Mouse (Mus musculus) megakaryocyte, embryonic 14.5 days (primary cell): ENCODE data around the gene Tysnd1. TPM values are rescaled to one million over a fixed set of nuclear protein-coding genes. Genes with fewer than 3 reads are reported as not detected.

Experiments used
- H3K27me3 ChIP-seq: replicated peaks from 2 replicates; pipeline ENCODE3; 2012; ENCODE audit warnings: inconsistent platforms
- H3K36me3 ChIP-seq: replicated peaks from 2 replicates; pipeline ENCODE3; 2012; ENCODE audit warnings: low read length, inconsistent platforms, mixed read lengths
- H3K4me1 ChIP-seq: 2 replicates; pipeline ENCODE4 v1.6.1; 2012; ENCODE audit warnings: inconsistent platforms
- H3K4me3 ChIP-seq: replicated peaks from 2 replicates; pipeline ENCODE3; 2012; ENCODE audit warnings: moderate library complexity, mild to moderate bottlenecking, inconsistent platforms
- H3K9me3 ChIP-seq: 2 replicates; pipeline ENCODE4 v1.6.1; 2012; ENCODE audit warnings: inconsistent platforms
- FLI1 ChIP-seq: IDR thresholded peaks from 2 replicates; pipeline ENCODE4 v1.6.1; 2012; ENCODE audit warnings: low read length, inconsistent platforms, mixed read lengths
- GATA1 ChIP-seq: IDR thresholded peaks from 3 replicates; pipeline ENCODE4 v1.6.1; 2012; ENCODE audit warnings: mixed read lengths, low read length, inconsistent platforms, borderline replicate concordance
- polyA plus RNA-seq: library from polyadenylated mRNA; stranded (reverse); fragments of >175 nt; gene quantifications from 2 replicates; pipeline ENCODE4 v1.2.3, GENCODE M21; 2012; ENCODE audit warnings: low replicate concordance; ENCODE audit not compliant: insufficient read depth

Gene Tysnd1
- polyA plus RNA-seq: 167 and 296 TPM in 2 replicates

- TF ChIP-seq FLI1 (no peak), GATA1 (no peak)
- Histone ChIP-seq H3K27me3 (no peaks in the 10 kb centered on the region), H3K4me3 (peak within 1 kb of the TSS; percentile 93), H3K4me1 (peaks cover 37% of the 10 kb centered on the region), H3K9me3 (no peaks in the 10 kb centered on the region), H3K36me3 (peaks cover 67% of the 10 kb centered on the region)
Measured at GRCm38 (mm10) chr10:61694870-61695670, at the start of gene Tysnd1. Gene Tysnd1 (plus strand): TSS chr10:61695514.

DNA sequence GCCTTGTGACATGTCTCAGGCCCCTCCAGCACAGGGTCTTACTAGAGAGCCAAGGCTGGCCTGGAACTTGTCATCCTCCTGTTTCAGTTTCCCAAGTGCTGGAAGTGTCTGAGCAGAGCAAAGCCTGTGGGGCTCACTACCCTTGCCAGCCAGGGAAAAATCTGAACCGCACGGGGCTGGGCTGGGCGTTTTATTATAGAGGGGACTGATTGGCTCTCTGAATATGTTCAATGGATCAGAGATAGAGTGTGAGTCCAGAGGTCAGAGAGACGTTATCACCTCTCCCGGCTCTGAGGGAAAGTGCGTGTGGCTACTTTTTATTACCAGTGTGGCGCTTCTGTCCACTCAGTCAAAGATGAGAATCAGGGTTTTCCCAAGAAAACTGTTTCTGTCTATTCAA is 48.8 kb upstream of the Tysnd1 start:
- Histone ChIP-seq H3K9me3 (no peaks in the 10 kb centered on the region), H3K27me3 (peaks cover 16% of the 10 kb centered on the region), H3K36me3 (peaks cover 7% of the 10 kb centered on the region), H3K4me1 (peaks cover 20% of the 10 kb centered on the region), H3K4me3 (no peak overlapping the region)
- TF ChIP-seq FLI1 (no peak), GATA1 (no peak)

DNA sequence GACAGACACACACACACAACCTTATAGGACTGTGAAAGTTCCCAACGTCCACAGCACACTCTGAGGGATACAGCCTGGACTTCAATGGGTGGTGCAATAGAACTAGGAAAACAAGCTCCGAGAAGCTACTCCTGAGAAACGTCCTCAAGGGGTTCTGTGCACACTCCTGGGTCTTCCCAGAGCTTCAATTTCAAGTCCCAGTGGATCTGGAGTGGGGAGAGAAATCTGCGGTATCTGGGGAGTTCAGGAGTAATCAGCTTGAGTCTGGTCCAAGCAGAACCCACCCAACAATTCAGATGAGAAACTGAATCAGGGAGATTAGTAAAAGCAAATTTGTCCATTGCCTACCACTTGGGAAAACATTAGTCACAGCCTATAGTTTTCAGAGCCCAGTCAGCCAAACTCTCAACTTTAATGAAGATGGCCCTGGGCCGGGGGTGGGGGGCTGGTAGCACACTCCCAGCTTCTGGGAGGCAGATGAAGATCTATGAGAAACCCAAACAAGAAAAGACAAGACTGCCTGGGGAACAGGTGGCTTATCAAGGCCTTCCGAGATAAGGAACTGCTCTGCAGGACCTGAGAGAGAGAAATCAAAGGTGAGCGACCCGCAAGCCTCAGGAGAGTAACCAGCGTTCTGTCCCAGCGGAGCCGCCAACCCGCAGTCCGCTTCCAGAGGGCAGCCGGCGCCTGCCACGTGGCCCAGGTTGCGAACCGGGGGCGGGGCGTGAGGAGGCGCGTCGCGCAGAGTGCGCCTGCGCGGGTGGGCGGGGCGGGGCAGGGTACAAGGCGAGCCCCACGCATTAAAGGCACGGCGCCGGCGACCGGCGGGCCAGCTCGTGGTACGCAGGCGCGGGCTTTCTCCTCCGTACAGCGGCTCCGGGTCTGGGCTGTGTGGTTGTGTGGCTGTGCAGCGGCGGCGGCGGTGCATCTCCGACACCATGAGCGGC is 47.3 kb upstream of the Tysnd1 start, which contains the start of gene Ppa1:
TSS of gene Ppa1 (plus strand) at position 763 of the 947 bp plus-strand sequence.
- Histone ChIP-seq H3K4me3 (peak within 1 kb of the TSS; percentile 97), H3K36me3 (peaks cover 15% of the 10 kb centered on the region), H3K9me3 (no peaks in the 10 kb centered on the region), H3K4me1 (peaks cover 20% of the 10 kb centered on the region), H3K27me3 (peaks cover 7% of the 10 kb centered on the region)
- TF ChIP-seq FLI1: no peak
- no peak for TF ChIP-seq GATA1

DNA sequence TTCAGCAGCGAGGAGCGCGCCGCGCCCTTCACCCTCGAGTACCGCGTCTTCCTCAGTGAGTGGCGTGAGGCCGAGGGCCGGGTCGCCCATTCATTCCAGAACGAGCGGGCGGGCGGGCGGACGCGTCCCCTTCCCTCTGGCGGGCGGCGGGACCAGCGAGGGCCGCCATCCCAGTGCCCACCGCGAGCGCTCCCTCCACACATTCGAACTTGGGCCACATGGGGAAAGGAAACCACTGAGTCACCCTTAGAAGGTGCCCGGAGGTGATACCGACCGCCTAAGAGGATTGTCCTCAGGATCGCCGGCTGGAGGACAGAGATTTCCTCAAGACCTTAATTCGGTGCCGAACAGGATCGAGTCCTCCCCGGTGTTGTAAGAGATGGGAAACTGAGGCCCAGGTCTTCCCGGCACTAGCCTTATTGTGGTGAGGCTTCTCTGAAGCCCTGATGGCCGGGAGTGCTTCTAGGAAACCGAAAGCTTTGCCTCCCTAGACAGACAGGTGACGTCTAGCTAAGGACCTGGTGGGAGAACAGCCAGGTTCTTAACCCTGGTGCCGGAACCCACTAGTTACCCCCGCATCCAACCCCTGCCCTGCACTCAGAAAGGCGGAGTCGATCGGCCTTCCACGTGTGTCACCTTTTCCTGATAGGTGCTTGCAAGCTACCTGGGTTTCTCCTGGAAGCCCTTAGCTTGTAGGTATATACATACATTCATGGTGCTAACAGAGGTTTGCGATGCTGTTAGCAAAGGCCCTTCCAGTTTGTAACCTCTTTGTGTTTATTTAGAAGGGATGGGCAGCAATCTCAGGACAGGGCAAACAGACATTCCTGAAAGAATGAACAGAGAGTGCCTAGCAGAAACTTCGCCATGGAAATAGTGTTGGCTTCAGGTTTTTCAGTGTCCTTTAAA is 46.3 kb upstream of the Tysnd1 start:
- Histone ChIP-seq H3K9me3 (no peaks in the 10 kb centered on the region), H3K36me3 (peaks cover 21% of the 10 kb centered on the region)
- TF ChIP-seq FLI1: no peak
- no peak for TF ChIP-seq GATA1

GRCm38 (mm10) chr10:61654105-61654504 is 41.2 kb upstream of the Tysnd1 start:
- no peak for TF ChIP-seq GATA1
- TF ChIP-seq FLI1: no peak
- H3K4me1 ChIP-seq: peaks cover 13% of the 10 kb centered on the region
- no peaks in the 10 kb centered on the region for H3K27me3 ChIP-seq
- no peaks in the 10 kb centered on the region for H3K9me3 ChIP-seq
- no peak overlapping the region for H3K4me3 ChIP-seq
- peaks cover 48% of the 10 kb centered on the region for H3K36me3 ChIP-seq

More for the DNA sequence above, 46.3 kb upstream of the Tysnd1 start:
- Histone ChIP-seq H3K4me3 (peak overlapping the region; percentile 97), H3K27me3 (peaks cover 6% of the 10 kb centered on the region), H3K4me1 (peaks cover 20% of the 10 kb centered on the region)

GRCm38 (mm10) chr10:61654691-61655090 is 40.6 kb upstream of the Tysnd1 start:
- no peak overlapping the region for H3K4me3 ChIP-seq
- no peaks in the 10 kb centered on the region for H3K9me3 ChIP-seq
- TF ChIP-seq FLI1 (no peak), GATA1 (no peak)
- no peaks in the 10 kb centered on the region for H3K27me3 ChIP-seq
- H3K4me1 ChIP-seq: peaks cover 8% of the 10 kb centered on the region; the same call in 1 of the 2 replicates
- H3K36me3 ChIP-seq: peaks cover 54% of the 10 kb centered on the region

GRCm38 (mm10) chr10:61655188-61655587 is 40.1 kb upstream of the Tysnd1 start:
- H3K36me3 ChIP-seq: peaks cover 59% of the 10 kb centered on the region
- H3K4me3 ChIP-seq: no peak overlapping the region
- H3K27me3 ChIP-seq: no peaks in the 10 kb centered on the region
- TF ChIP-seq FLI1: no peak
- TF ChIP-seq GATA1: no peak
- H3K9me3 ChIP-seq: no peaks in the 10 kb centered on the region
- peaks cover 8% of the 10 kb centered on the region; the same call in 1 of the 2 replicates for H3K4me1 ChIP-seq

DNA sequence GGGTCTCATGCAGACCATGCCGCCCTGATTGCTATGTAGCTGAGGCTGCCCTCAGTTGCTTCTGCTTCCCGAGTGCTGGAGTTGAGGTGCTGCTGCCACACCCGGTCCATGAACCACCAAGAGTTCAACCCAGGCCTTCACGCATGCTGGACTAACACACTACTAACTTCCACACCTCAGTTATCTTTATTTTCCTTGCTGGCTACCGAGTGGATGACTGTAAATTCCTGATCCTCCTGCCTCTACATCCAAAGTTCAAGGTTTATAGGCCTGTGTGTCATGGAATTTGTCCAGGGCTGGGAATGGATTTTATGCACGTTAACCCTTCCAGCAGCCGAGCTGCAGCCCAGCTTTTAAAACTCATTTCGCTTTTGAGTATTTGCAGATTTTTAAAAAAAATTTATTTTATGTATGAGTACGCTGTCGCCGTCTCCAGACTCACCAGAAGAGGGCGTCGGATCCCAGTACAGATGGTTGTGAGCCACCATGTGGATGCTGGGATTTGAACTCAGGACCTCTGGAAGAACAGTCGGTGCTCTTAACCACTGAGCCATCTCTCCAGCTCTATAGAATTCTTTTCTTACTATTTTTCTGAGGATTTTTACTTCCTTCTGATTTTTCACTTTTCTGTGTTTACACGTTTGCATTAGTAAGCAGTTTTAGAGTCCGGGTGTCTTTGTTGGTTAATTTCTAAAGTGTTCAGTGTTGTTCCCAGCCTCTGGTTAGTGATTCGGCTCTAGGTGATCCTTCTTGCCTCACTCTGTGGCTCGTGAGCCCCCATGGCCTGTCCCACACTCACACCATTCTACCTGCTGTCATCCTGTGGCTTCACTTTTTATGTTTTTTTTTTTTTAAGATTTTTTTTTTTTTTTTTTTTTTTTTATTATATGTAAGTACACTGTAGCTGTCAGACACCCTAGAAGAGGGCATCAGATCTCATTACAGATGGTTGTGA is 38.1 kb upstream of the Tysnd1 start:
- TF ChIP-seq FLI1 (no peak), GATA1 (no peak)
- H3K9me3 ChIP-seq: no peaks in the 10 kb centered on the region

GRCm38 (mm10) chr10:61657985-61658384 is 37.3 kb upstream of the Tysnd1 start:
- H3K4me3 ChIP-seq: peak overlapping the region; percentile 77
- TF ChIP-seq FLI1 (no peak), GATA1 (no peak)
- H3K4me1 ChIP-seq: peaks cover 2% of the 10 kb centered on the region; the same call in 1 of the 2 replicates
- H3K9me3 ChIP-seq: no peaks in the 10 kb centered on the region
- no peaks in the 10 kb centered on the region for H3K27me3 ChIP-seq
- H3K36me3 ChIP-seq: peaks cover 73% of the 10 kb centered on the region

More for the DNA sequence above, 38.1 kb upstream of the Tysnd1 start:
- no peaks in the 10 kb centered on the region for H3K27me3 ChIP-seq
- H3K36me3 ChIP-seq: peaks cover 70% of the 10 kb centered on the region
- H3K4me1 ChIP-seq: peaks cover 2% of the 10 kb centered on the region; the same call in 1 of the 2 replicates
- H3K4me3 ChIP-seq: no peak overlapping the region
